Mouse (Mus musculus): ENCODE measurements around the gene Pdzd4.

GRCm38 (mm10) chrX:73756334-73757140 is 68.2 kb downstream of the Pdzd4 start, which contains the start of gene Plxnb3:
- TF ChIP-seq CTCF (IDR thresholded peaks at IDR 0.05; ENCODE audit: extremely low read depth, insufficient read depth, low read length), result no peak
- TF ChIP-seq POLR2A (IDR thresholded peaks at IDR 0.05; ENCODE audit: extremely low read depth, insufficient read depth, low read length), result no peak
